Mouse (Mus musculus) liver, embryonic 11.5 days (tissue): ENCODE measurements around the gene Msi2. TPM values are rescaled to one million over a fixed set of nuclear protein-coding genes. Genes with fewer than 3 reads are reported as not detected.

ENCODE experiments used
- ATAC-seq: fragments of 200-750 bp; cut with Nextera tagmentation; replicated peaks from 2 replicates; pipeline ENCODE4 v1.8.0; 2017; ENCODE audit warnings: moderate number of reproducible peaks, mild to moderate bottlenecking, moderate TSS enrichment, moderate library complexity; ENCODE audit not compliant: low FRiP score
- DNase-seq: peaks from one replicate; pipeline ENCODE4 v3.0.0-alpha.2; 2017; ENCODE audit warnings: low spot score
- H3K27ac ChIP-seq: fragments of 300-500 bp; sonication (generic); 2 replicates; pipeline ENCODE4 v1.5.1; 2014; ENCODE audit warnings: mild to moderate bottlenecking, low read depth, low read length, control low read depth
- H3K27me3 ChIP-seq: fragments of 300-500 bp; sonication (generic); replicated peaks from 2 replicates; pipeline ENCODE4 v1.6.1; 2014; ENCODE audit warnings: low read length, mixed read lengths; ENCODE audit not compliant: control insufficient read depth, insufficient read depth
- H3K36me3 ChIP-seq: fragments of 300-500 bp; sonication (generic); 2 replicates; pipeline ENCODE4 v1.6.1; 2014; ENCODE audit warnings: mild to moderate bottlenecking, low read length, moderate library complexity, mixed read lengths; ENCODE audit not compliant: control insufficient read depth, insufficient read depth
- H3K4me1 ChIP-seq: fragments of 300-500 bp; sonication (generic); replicated peaks from 2 replicates; pipeline ENCODE4 v1.6.1; 2014; ENCODE audit warnings: low read length, mixed read lengths; ENCODE audit not compliant: control insufficient read depth, insufficient read depth
- H3K4me2 ChIP-seq: fragments of 300-500 bp; sonication (generic); 2 replicates; pipeline ENCODE4 v1.6.1; 2014; ENCODE audit warnings: mild to moderate bottlenecking, control low read depth, moderate library complexity
- H3K4me3 ChIP-seq: fragments of 300-500 bp; sonication (generic); 2 replicates; pipeline ENCODE4 v1.5.1; 2014; ENCODE audit warnings: low read depth, low read length, control low read depth
- H3K9ac ChIP-seq: fragments of 300-500 bp; sonication (generic); 2 replicates; pipeline ENCODE4 v1.6.1; 2014; ENCODE audit warnings: low read depth, low read length, control low read depth
- H3K9me3 ChIP-seq: fragments of 300-500 bp; sonication (generic); 2 replicates; pipeline ENCODE4 v1.6.1; 2016; ENCODE audit warnings: low read length, inconsistent platforms, mixed read lengths; ENCODE audit not compliant: control insufficient read depth
- WGBS: fragments of 180-500 bp; shearing (Covaris S2); extraction: QIAGEN DNeasy Blood & Tissue Kit; methylation state at CpG from one replicate; pipeline ENCODE4 v1.1.7; 2014; 5-methylcytosine and 5-hydroxymethylcytosine counted together
- polyA plus RNA-seq: library from polyadenylated mRNA; unstranded; fragments of >200 nt; fragmentation: Nextera tagmentation; extraction: Ambion mirVana; gene quantifications from 2 replicates; pipeline ENCODE4 v1.2.1, GENCODE M21; 2014

The Msi2 gene
- polyA plus RNA-seq, 1 experiment from 2014 or later: 8.2 TPM

DNA sequence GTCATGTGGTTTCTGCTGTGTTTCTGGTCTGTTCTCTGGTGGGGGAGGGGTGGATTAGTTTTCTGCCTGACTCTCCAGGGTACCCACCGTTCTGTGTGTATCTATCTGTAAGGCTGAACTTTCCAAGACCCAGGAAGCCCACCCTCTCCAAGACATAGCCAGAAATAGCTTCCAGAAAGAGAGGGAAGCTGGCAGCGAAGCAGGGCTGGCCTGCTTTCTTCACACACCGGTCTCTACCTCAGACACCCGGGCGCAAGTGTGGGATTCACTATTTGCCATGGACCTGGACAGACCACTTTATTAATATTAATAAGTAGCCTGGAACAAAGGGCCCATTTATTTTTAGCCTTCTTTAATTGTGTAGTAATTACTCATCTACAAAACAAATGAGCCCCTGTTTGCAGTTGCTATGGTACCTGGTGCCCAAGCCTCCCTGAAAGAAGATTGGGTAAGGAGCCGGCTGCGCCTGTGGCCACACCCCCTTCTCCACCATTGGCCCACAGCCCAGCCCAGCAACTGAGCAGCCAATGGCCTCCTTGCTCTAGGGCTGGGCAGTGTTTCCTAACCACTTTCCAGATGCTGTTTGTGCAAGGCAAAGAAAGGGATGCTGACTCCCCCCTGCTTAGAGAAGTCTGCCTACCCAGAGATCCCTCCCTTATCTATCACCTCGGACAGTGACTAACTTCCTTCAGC, 361.6 kb downstream of the Msi2 start:
- peak; percentile 82 for ATAC-seq
- 62% methylated on average over 8 of the region's 8 CpGs for WGBS
- peak overlapping the region; percentile 12; the same call in 1 of the 2 replicates for H3K4me2 ChIP-seq
- no peaks in the 10 kb centered on the region for H3K27me3 ChIP-seq
- peaks cover 2% of the 10 kb centered on the region; the same call in 1 of the 2 replicates for H3K36me3 ChIP-seq
- no peaks in the 10 kb centered on the region for H3K9me3 ChIP-seq
- H3K27ac ChIP-seq: no peak overlapping the region
- no peak overlapping the region for H3K4me3 ChIP-seq
- no peak overlapping the region for H3K9ac ChIP-seq
- no peak for DNase-seq
- H3K4me1 ChIP-seq: peaks cover 25% of the 10 kb centered on the region

DNA sequence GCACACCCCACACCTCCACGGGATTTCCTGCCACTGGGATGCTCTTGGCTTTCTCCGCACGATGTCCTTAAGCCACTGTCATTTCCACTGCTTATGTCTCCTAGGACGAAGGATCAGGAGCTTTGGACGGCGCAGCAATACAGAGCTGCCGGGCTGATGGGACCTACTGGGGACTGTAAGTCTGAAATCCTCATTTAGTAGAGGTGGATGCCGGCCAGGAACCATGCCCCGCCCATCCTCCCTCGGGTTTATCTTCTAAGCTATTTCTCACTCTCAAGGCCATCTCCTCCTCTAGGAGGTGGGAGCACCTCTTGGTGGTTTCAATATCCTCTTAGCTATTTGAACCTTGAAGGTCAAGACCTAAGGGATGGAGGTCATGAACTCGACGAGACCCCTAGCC, 362.3 kb downstream of the Msi2 start:
- ATAC-seq (no peak), DNase-seq (no peak)
- Histone ChIP-seq H3K9me3 (no peaks in the 10 kb centered on the region), H3K36me3 (peaks cover 2% of the 10 kb centered on the region; the same call in 1 of the 2 replicates), H3K9ac (no peak overlapping the region), H3K4me1 (peaks cover 25% of the 10 kb centered on the region), H3K4me2 (no peak overlapping the region), H3K27ac (no peak overlapping the region), H3K4me3 (no peak overlapping the region), H3K27me3 (no peaks in the 10 kb centered on the region)
- WGBS: 77% methylated on average over 12 of the region's 12 CpGs

DNA sequence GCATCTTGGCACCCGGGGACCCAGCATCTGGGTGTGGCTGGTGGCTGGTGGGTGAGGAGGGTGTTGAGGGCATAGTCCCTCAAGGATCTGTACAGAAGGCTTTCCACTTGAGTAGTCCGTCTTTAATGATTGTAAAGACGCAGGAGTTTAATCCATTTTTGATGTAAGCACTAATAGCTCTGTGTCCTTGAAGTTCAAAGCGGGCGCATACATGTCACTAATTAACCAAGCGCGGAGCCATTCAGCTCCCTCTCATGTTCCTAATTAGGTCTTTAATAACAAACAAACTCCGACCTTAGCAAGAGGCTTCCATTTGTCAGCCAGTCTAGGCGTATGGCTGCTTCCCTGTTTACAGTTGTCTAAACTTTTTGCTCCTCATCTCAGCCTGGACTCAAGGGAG, 363.5 kb downstream of the Msi2 start:
- DNase-seq: no peak
- peaks cover 2% of the 10 kb centered on the region; the same call in 1 of the 2 replicates for H3K36me3 ChIP-seq
- H3K4me3 ChIP-seq: no peak overlapping the region
- no peak overlapping the region for H3K27ac ChIP-seq
- ATAC-seq: no peak
- H3K27me3 ChIP-seq: no peaks in the 10 kb centered on the region
- H3K4me1 ChIP-seq: peaks cover 25% of the 10 kb centered on the region
- no peaks in the 10 kb centered on the region for H3K9me3 ChIP-seq
- no peak overlapping the region for H3K9ac ChIP-seq
- no peak overlapping the region for H3K4me2 ChIP-seq
- 87% methylated on average over 9 of the region's 9 CpGs for WGBS

DNA sequence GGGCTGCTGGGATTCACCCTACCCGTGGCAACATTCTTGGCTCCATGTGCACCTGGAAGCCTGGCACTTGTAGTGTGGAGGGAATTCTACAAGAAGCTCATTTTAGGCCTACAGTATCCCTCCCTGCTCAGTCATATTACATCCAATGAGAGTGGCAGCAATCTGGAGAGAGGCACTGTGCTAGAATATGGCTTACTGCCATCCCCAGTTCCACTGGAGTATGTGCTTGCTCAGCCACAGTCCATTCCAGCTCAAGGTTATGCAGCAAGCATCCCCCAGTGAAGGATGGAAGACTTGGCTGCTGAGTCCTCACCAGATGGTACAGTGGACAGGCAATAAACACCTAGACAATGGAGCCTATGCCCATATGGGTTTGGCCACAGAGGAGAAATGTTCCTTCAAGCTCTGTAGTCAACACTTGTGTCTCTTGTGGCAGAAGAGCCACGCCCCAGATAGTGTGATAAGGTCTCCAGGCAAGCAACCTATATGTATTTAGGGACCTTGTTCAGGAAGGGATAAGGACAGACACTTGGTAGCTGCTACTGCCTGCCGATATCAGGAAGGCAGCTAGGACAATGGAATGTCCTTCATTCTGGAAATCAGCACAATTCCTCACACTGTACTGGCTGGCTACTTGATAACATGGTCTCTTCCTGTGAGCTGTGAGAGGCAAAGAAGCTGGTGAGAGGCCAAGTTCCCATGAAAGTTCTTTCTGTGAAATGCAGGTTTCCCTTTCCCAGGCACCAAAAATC, 366.4 kb downstream of the Msi2 start:
- Histone ChIP-seq H3K27ac (no peak overlapping the region), H3K4me1 (peaks cover 7% of the 10 kb centered on the region), H3K4me3 (no peak overlapping the region), H3K27me3 (no peaks in the 10 kb centered on the region), H3K9me3 (no peaks in the 10 kb centered on the region), H3K9ac (no peak overlapping the region), H3K4me2 (no peak overlapping the region), H3K36me3 (peaks cover 2% of the 10 kb centered on the region; the same call in 1 of the 2 replicates)
- WGBS: 56% methylated on average over 3 of the region's 3 CpGs
- ATAC-seq: 0 out of 2 replicates have a peak, but pooled peaks have one; percentile 18
- no peak for DNase-seq

DNA sequence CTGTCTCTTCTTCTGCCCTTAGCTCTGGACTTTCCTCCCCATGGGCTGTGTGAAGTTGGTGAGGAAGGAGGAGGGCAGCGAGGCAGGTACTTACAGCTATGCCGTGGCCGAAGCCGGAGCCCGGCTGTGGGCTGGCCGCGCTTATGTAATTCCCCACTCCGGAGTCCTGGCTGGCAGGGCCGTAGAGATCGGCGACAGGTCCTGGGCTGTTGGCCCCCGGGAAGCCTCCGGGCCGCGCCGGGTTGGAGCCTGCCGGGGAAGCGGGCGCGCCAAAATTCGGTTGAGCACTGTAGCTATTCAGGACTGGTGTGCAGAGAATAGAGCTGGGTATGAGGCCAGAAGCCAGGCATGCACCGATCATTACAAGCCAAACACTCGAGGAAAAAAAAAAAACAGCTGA, 369.6 kb downstream of the Msi2 start:
- 77% methylated on average over 23 of the region's 23 CpGs for WGBS
- DNase-seq: no peak
- no peak for ATAC-seq
- H3K4me2 ChIP-seq: no peak overlapping the region
- H3K27me3 ChIP-seq: no peaks in the 10 kb centered on the region
- no peaks in the 10 kb centered on the region for H3K36me3 ChIP-seq
- no peak overlapping the region for H3K27ac ChIP-seq
- no peaks in the 10 kb centered on the region for H3K9me3 ChIP-seq
- H3K9ac ChIP-seq: no peak overlapping the region
- H3K4me1 ChIP-seq: peaks cover 7% of the 10 kb centered on the region; the same call in 1 of the 2 replicates
- no peak overlapping the region for H3K4me3 ChIP-seq

DNA sequence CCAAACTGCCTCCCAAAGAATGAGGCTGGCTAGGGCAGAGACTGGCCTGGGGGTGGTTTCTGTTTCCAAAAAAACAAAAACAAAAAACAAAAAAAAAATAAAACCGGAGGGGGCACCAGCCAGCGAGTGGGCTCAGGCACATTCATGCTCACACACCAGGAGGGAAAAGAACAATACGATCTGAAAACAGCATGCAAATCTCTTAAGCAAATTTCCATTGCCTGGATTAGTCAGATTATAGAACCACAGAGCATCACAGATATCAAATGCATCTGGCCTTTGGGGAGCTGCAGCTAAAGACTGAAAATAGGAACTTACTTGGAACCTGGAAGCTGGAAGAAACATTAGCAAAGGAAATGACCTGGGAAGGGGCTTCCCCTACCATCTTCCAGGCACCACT, 370.3 kb downstream of the Msi2 start:
- H3K4me2 ChIP-seq: no peak overlapping the region
- no peak overlapping the region for H3K9ac ChIP-seq
- no peaks in the 10 kb centered on the region for H3K27me3 ChIP-seq
- H3K4me1 ChIP-seq: peaks cover 7% of the 10 kb centered on the region; the same call in 1 of the 2 replicates
- ATAC-seq (no peak), DNase-seq (no peak)
- 82% methylated on average over 3 of the region's 3 CpGs for WGBS
- no peaks in the 10 kb centered on the region for H3K36me3 ChIP-seq
- no peaks in the 10 kb centered on the region for H3K9me3 ChIP-seq
- H3K27ac ChIP-seq: no peak overlapping the region
- H3K4me3 ChIP-seq: no peak overlapping the region

DNA sequence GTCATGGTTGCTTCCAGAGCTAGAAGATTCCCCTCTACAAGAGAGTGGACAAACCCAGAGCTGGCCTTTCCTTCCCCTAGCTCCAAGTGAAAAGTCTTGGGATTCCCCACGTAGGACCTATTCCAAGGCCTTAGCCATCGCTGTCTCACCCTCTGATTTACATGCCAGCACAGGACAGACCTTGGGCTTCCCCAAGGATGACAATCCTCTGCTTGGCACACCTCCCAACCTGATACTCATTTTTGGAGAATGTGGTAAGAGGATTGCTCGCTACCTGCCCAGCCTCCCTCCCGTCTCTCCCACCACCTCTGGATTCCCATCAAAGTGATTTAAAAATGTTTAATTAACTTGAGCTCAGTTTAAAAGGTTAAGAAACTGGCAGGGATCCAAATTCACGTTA, 372.2 kb downstream of the Msi2 start:
- no peaks in the 10 kb centered on the region for H3K4me1 ChIP-seq
- no peak overlapping the region for H3K4me3 ChIP-seq
- DNase-seq (no peak), ATAC-seq (no peak)
- H3K27ac ChIP-seq: no peak overlapping the region
- 93% methylated on average over 5 of the region's 5 CpGs for WGBS
- H3K27me3 ChIP-seq: no peaks in the 10 kb centered on the region
- H3K9ac ChIP-seq: no peak overlapping the region
- no peak overlapping the region for H3K4me2 ChIP-seq
- no peaks in the 10 kb centered on the region for H3K36me3 ChIP-seq
- H3K9me3 ChIP-seq: no peaks in the 10 kb centered on the region

DNA sequence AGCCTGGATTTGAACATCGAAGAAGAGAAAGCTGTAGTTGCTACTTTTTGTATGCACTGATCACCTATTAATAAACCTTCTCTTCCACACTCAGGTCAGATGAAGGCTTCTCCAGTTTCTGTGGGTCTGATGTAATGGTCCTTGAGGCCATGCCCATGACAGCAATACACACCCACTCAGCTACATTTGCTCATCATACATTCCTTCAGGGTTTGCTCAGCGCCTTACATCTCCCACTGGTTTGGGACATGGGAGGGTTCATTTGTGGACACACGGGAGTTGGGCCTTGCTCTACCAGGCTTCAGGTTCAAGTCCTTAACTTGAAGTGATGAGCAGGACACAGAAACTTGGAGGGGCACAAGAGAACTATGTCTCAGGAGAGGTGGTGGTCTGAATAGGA, 380.4 kb downstream of the Msi2 start:
- ATAC-seq: no peak
- Histone ChIP-seq H3K27me3 (no peaks in the 10 kb centered on the region), H3K36me3 (0 out of 2 replicates have a peak, but pooled peaks cover 3% of the 10 kb centered on the region), H3K9ac (no peak overlapping the region), H3K27ac (no peak overlapping the region), H3K9me3 (no peaks in the 10 kb centered on the region), H3K4me2 (no peak overlapping the region), H3K4me1 (no peaks in the 10 kb centered on the region), H3K4me3 (no peak overlapping the region)
- DNase-seq: no peak
- WGBS: 97% methylated on average over 3 of the region's 3 CpGs
